Mouse (Mus musculus) CD4-positive, CD25-positive, alpha-beta regulatory T cell, adult 2 months (primary cell): ENCODE measurements around the gene Sbf2.
"Not testable (repeated sequence)": the region's sequence is repeated elsewhere in the genome, so short reads cannot be mapped to it uniquely, and the experiment has no call there.

ENCODE experiments used
- DNase-seq: peaks from one replicate; pipeline ENCODE4 v3.0.0-alpha.2; 2012; ENCODE audit warnings: low read depth, low spot score

Sbf2 gene

DNA sequence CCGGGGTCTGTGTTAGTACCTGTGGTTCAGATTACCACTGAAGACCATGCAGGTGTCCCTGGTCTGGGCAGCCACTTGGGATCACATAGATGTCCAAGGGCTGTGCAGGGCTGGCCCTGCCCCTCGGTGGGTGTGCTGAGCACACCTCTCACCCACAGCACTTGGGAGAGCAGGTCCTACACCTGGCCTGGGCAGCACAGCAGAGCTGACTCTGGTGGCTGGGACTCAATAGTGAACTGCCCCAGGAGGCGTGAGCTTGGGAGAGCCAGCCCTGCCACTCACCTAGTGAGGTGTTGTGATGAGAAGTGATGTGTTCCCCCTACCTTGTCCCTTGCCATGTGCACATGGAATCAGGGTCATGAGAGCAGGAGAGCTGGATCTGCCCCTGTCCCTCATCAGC, 31.0 kb downstream of the Sbf2 start:
- no peak for DNase-seq

DNA sequence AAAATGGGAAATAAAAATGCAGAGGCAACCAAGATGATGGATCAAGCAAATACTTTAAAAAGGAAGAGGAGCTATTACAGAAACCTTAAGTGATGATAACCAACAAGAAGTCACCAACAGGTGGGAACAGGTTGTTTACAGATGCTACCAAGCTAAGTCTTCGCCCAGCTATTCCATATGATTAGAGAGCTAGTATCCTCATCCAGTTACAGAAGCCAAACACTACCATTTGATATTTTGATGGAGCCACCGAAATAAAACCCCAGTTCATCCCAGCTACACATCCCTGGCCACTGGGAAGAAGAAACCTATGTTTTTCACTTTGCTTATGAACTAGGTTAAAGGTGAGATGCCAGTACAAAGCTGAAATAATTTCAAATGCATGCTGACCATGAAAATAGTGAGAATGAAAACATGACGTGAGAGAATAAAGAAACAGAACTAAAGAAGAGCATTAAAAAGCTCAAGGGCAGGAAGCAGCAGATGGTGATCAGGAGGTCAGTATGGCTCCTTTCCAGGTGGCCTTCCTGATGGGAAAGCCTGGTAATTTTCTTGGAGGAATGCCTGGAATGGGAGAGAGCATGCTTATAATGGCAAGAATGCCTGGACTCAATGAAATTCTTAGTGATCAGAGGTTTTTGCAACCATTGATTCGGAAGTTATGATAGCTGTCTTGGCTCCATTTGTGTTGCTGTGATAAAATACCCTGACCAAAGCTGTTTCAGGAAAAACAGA, 48.7 kb downstream of the Sbf2 start:
- no peak for DNase-seq

DNA sequence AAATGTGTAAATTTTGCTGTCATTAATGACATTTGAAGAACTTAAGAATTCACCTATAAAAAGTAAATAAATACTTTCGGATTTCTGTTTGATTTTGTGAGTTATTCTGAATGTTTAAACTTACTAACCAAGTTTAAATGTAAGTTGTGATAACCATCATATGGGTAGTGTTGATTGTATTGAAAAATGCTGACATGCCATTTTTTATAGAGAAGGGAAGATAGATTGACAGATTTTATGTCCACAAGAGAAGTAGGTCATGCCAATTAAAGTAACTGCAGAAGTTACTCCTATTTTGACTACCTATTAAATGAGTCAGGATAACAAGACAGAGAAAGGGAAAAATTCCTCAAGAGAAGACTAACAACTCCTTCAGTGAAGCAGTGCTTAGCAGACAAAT, 53.1 kb downstream of the Sbf2 start:
- DNase-seq = no peak

DNA sequence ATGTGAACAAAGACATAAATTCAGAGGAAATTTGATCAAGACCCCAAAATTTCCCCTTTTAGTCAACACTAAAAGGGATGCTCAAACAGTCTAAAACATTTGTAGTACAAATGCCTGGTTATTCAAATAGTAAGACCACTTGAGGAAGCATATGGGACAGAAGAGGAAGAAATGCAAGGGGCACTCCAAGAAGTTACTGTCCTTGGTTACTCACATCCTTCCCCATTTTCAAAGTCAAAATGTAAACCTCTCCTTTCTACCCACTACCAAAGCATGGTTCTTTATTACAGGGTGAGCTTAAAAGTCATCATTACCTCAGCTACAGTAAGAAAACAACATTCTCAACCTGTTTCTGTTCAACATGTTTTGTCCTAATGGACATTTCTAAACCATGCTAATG, 57.7 kb downstream of the Sbf2 start:
- DNase-seq = no peak

DNA sequence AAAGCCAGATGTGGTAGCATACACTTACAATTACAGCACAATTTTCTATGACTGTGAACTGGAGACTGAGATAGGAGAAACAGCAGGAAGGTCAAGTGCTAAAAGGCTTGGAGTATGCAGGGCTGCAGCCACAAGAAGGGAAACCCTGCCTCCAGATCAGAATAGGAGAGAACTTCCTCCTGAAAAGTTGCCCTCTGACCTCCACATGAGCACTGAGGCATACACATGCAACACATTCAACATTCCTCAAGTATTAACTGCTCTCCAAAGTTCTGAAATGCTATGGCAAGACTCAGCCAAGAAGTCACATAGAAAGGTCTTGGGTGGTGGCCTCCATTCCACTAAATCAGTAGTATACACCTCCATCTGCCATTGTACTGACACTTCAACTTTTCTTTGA, 58.5 kb downstream of the Sbf2 start:
- no peak for DNase-seq

DNA sequence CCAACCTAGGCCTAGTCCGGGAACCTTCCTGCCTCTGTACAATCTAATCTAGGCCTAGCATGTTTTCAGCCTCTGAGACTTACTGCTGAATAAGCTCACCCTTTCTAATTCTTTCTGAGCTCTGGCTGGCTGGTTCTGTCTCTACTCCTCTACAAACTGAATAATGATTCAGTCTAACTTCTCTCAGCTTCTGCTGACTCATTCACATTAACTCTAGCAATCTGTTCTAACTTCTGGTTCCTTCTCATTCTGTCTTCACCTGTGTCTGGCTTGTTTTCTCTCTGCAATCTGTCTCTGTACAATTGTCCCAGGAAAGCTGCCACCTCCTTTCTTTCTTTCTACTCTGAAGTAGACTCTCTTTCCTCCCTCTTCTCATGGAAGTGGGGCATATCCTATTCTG, 59.5 kb downstream of the Sbf2 start:
- no peak for DNase-seq

DNA sequence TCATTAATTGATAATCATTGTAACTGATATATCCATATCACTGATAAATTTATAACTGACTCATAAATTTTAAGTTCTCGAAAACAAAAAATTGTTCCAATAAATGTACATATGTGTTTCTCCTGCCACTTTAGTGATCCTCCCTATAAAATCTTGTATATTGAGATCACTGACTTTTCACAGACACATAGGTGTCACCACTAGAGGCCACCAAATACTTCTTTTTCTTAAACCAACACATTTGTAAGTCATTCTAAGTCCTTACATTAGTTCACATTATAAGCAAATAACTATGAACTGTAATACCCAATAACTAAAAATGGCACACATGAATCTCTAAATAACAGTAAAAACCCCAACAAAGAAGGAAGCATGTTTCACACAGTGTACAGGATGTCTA, 66.5 kb downstream of the Sbf2 start:
- peak; percentile 46 for DNase-seq

DNA sequence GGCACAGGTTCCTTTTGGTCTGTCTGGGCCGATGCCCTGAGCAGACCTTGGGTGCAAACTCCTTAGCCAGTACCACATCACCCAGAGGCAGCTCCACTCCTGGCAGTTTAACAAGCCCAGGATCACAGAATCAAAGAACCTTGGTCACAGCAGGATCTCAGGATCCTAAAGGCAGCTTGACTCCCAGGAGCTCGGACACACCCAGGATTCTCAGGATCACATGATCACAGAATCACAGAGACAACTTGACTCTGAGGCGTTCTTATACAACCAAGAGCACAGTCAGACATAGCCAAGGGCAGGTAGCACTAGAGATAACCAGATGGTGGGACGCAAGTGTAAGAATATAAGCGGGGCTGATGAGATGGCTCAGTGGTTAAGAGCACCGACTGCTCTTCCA, 71.4 kb downstream of the Sbf2 start:
- no peak for DNase-seq

DNA sequence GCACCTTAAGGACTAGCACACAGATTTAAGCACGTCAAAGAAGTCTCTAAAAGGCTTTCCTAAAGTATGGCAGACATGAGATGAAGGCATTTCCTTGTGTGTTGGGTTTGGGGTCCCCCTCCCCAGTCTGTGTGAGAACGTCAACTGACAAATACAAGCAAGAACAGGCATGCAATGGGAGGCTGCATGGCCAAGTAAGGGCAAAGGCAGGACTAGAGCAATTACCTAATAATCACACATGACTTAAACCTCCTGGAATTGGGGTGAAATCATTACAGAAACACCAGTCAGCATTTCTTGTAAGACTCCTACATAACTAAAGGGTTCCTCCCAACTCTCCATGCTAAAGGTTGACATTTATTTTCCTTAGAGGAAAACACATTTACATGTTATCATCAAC, 75.5 kb downstream of the Sbf2 start:
- DNase-seq = no peak

DNA sequence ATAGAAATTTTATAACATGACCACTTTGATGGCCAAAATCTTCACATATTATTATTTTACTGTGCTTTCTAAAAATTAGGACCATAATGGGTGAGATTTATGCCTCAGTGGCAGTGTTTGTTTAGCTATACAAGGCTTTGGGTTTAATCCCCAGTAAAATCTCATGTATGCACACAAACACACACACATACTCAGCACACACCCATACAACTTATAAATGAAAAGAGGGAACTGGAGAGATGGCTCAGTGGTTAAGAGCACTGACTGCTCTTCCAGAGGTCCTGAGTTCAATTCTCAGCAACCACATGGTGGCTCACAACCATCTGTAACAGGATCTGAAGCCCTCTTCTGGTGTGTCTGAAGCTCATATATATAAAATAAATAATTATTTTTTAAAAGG, 84.4 kb downstream of the Sbf2 start:
- not testable (repeated sequence) for DNase-seq

DNA sequence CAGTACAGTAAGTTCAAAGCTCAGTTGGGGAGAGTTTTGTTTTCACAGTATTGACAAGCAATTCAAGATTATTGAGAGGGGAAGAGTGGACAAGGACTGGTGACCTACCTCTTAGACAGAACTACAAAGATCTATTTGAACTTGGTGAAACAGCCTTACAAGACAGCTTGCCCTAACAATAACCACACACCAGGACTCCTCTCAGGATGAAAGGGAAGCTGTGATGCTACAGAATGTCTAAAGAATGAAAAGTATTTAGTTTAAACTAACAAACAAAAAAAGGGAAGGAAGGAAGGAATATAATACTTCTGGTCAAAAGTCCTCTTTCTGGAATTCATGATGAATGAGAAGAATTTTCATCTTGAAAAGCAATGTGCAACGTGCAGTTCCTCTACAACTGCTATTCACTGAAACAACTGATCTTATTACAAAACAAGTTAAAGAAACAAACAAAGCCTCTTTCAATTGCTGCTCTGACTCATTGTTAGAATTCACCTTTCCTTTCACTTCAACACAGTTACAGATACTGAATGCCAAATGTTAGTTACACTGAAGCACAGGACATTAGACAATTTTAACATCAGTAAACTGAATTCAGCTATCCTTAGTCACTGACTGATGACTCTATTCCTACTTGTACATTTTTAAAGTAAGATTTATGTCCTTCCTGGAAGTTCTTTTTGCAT, 89.5 kb downstream of the Sbf2 start:
- no peak for DNase-seq

DNA sequence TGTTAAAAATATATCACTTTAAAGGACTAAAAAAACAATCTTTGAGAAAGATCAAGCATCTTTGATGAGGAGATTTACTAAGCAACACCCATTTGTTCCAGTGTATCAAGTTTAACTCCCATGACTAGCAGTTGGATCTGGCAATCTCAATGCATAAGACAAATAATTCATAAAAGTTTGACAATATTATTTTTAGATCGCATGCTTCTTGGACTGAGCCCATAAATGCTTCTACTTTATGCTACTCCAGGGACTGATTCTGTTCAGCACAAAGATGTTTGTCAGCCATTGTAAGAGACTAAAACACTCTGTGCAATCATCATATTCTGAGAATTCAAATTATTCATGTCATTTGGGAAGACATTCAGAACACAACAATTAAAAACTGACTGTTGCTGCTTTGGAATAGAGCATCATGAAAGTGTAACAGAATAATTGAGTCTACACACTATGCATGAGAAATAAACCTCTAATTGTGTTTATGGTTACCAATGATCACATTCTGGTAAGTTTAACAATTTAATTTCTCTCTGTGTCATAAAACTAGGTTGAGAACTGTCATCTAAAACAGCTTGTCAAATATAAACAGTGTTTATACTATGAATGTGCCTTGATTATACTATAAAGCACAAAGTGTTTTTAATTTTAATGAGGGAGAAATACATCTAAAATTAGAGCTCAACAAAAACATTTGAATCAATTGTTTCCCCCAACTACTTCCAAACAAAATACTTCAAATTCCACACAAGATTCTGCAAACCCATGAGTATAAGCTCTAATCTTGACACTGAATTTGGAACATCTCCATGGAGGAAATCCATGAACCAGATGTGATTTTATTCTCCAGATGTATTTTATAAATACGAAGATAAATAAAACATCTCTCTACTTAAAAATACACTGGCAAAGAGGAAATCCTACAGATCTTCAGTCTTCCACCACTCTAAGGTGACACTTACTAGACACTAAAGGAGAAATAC, 98.2 kb downstream of the Sbf2 start:
- no peak for DNase-seq

DNA sequence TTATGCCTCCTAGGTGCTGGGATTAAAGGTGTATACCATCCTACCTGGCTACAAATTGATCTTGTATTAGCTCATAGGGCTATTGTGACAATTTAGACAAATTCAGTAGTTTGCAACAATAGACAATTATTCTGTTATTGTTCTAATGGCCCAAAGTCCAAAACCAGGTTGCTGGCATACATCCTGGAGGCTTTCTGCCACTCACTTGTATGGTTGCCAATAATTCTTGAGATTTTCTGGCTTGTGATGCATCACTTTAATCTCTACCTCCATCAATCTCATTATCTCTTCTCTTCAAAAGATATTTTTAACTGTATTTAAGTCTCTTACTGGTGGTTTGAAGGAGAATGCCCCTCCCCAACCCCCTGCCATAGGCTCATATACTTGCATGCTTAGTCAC, 100.6 kb downstream of the Sbf2 start:
- no peak for DNase-seq

DNA sequence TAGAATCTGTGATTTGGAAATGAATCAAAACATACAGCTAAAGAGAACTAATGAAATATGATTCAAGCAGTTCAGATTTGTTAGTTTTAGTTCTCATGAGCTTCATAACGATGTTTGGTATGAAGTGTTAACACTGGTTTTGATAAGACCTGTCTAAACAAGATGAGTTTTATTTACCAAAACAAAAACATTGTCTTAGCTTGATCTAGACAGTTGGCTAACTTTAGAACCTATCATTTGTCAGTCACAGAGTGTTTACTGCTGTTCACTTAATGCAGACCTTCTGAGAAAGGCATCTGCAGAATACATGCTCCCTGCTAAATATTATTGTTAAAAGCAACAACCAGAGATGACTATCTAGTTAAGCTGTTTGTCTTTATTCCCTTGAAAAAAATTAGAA, 116.1 kb downstream of the Sbf2 start:
- no peak for DNase-seq

DNA sequence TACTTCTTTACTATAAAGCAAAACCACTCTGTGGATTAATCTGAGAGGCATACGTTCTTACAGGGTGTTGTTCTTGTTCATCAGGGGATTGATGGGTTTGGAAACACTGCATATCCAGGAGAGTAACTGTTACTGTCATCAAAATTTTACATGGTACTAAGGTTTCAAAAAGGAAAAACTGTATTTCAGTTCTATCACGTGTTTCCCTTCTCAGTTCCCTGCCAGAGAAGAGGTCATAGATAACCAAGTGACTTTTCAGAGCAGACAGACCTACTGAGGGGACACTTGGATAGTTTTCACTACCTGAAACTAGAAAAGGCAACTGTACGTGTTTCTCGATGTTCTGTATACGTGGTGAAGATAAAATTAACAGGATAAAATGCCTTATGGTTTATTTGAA, 123.7 kb downstream of the Sbf2 start:
- no peak for DNase-seq

DNA sequence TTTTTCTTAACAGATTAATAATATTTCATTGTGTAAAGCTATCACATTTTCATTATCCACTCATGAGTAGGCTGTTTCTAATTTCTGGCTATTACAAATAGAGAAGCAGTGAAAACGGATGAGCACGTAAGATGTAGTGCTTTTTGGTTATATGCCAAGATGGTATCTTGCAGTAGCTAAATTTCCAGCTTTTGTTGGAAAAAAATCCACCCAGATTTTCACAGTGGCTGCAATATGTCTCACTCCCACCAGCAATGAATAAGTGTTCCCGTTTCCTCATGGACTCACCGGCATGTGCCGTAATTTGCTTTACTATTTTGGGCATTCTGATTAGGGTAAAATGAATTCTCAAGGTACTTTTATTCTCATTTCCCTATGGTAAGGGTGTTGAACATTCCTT, 129.7 kb downstream of the Sbf2 start:
- no peak for DNase-seq

DNA sequence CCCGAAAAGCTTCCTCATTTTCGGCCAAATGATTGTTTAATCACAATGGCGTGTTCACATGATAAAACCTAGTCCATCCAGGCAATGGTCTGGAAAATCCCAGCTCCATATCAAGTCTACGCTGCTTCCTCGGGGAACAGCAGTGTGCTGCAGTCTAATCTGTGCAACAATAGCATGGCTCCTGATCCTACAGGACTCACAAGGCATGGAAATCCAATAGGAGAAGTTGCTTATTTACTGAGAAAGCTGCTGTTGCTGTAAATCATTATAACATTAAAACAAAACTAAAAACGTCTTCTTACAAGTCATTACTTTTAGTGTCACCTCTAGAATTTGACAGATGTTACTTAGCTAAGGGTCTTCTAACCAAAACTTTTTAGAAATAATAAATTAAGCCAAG, 143.7 kb downstream of the Sbf2 start:
- no peak for DNase-seq

DNA sequence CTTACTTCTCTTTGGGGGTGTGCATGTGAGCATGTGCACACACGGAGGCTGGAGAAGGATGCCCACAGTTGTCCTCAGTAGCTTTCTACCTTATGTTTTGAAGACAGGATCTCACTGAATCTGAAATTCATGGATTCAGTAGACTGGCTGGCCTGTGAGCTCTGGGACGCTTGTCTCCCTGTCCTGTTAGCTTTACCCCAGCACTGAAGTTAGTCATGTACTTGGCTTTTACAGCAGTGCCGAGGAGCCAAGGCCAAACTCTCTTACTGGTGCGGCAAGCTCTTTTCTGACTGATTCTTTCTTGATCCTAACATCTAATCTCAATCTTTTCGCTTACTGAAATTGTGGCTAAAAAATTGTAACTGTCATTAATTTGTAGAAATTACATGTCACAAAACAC, 151.3 kb downstream of the Sbf2 start:
- DNase-seq = no peak

DNA sequence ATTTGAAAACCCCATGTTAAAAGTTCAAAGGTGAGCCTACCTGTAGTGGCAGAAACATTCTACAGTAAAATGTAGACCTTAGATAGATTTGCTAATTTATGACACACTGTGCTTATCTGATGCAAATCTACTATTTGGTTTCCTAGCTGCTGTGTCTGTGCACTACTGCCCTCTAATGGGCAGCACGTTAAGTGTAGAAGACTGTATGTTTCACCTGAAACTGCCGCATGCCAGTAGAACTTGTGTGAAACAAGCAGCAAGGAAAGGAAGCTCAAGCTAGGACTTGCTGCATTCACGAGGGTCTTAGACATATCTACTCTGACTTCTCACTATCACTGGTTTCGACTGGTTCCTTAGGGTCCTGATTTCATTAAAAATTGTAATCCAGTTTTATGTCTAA, 182.4 kb downstream of the Sbf2 start:
- DNase-seq = peak; percentile 81

DNA sequence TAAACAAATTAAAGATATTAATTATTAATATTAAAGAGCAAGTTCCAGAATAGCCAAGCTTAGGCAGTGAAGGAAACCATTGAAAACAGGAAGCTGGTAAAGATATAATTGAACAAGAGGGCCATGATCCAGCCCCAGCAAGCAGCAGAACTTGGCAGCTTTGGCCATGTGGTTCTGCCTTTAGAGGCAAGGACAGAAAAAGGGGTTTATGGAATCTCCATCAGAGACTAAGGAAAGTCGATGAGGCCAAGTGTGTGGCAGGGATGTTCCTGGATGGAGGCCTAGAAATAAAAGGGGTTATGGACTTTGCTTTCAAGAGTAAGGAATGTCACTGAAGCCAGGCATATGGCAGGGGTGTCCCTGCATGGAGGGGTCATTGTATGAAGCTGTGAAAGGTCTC, 198.4 kb downstream of the Sbf2 start:
- DNase-seq = no peak

DNA sequence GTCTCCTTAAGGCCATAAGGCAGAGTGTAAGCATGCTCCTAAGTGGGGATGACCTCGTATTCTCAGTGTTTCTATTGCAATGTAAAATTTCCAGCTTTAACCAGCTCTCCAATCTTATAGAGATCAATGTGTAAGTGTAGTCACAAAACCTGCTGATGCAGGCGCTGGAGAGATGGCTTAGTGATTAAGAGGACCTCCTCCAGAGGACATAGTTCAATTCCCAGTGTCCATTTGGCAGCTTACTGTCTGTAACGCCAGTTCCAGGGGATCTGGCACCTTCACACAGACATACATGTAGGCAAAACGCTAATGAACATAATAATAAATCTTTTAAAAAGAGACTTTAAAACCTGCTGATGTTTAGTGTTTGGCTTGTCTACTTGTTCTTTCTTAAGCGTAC, 200.4 kb downstream of the Sbf2 start:
- DNase-seq = no peak

DNA sequence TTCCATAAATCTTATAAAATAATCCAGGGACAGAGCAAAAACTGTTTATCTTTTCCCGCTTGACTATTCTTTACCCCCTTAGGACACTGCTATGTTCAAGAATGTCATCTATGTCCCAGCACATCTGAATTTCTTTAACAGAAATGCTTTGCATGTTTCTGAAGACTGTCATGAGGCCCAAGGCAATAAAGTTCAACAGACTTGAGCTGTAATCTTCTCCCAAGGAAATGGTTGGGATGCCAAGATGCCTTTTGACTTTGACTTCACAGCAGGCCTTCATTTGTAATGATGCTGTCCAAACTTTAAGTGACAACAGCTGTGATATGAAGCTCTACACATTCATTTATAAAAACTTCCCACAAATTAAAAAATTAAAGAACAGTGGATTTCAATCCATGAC, 212.6 kb downstream of the Sbf2 start:
- no peak for DNase-seq
